Mouse (Mus musculus): ENCODE measurements around the gene Grcc10. TPM values are rescaled to one million over a fixed set of nuclear protein-coding genes. Genes with fewer than 3 reads are reported as not detected.

The Grcc10 gene
- polyA plus RNA-seq, 1 experiment from 2014 or later = 429 TPM

DNA sequence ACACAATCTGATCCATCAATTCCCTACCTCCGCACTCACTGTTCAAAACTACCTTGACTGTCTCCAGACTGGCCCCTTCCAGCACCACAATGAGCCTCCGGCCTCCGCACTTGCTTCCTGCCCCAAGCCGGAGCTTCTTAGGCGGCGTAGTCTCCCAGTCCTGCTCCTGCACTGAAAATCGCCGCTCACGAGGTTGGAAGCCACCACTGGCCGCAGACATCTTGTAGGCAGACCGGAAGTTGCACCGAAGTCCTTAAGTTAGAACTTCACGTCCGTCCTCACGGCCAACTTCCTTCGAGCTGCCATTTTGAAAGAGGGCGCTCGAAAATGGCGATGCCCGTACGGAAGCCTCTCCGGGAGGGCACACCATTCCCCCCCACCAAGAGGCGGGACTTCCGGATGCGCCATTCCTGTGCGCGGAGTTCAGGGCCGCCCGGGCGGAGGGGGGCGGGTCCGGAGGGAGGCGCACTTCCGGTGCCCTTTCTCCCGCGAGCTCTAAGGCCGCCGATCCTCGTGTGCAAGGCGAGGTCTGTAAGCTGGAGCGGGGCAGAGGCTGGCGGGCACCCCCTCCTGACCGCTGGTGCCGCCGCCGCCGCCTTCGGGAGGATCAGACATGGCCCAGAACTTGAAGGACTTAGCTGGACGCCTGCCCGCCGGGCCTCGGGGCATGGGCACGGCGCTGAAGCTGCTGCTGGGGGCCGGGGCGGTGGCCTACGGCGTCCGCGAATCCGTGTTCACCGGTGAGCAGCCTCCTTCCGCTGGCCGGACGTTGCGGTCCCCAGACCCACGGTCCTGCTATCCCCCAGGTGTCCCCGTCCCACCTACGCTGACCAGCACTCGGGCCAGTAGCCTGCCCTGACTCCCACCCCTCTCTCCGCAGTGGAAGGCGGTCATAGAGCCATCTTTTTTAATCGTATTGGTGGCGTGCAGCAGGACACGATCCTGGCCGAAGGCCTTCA lies 29.1 kb downstream of the Grcc10 start, which contains the start of the genes Emg1 and Phb2:
TSS of gene Emg1 (minus strand) at position 355 of the 959 bp plus-strand sequence.
TSS of gene Phb2 (plus strand) at position 513 of the 959 bp plus-strand sequence.
- Histone ChIP-seq H3K36me3 (ENCODE audit: insufficient read depth) (peaks cover 54% of the 10 kb centered on the region), H3K4me1 (ENCODE audit: insufficient read depth) (peaks cover 14% of the 10 kb centered on the region), H3K9me3 (ENCODE audit: low read depth, low read length) (no peaks in the 10 kb centered on the region), H3K27me3 (ENCODE audit: insufficient read depth, low read length) (no peaks in the 10 kb centered on the region), H3K4me3 (ENCODE audit: low read depth, low read length) (peak within 1 kb of the TSS; percentile 97), H3K9ac (peak within 1 kb of the TSS; percentile 93), H3K27ac (ENCODE audit: low read depth) (peak within 1 kb of the TSS; percentile 94), H3K4me2 (peak within 1 kb of the TSS; percentile 99)
- peak; percentile 97 for ATAC-seq (ENCODE audit: insufficient read depth)
- peak; percentile 100 for DNase-seq
- TF ChIP-seq CTCF (IDR thresholded peaks at IDR 0.05; ENCODE audit: low read depth) = no peak; the same call in 1 of the 2 replicates
- WGBS = under 1% methylated on average over 76 of the region's 76 CpGs

DNA sequence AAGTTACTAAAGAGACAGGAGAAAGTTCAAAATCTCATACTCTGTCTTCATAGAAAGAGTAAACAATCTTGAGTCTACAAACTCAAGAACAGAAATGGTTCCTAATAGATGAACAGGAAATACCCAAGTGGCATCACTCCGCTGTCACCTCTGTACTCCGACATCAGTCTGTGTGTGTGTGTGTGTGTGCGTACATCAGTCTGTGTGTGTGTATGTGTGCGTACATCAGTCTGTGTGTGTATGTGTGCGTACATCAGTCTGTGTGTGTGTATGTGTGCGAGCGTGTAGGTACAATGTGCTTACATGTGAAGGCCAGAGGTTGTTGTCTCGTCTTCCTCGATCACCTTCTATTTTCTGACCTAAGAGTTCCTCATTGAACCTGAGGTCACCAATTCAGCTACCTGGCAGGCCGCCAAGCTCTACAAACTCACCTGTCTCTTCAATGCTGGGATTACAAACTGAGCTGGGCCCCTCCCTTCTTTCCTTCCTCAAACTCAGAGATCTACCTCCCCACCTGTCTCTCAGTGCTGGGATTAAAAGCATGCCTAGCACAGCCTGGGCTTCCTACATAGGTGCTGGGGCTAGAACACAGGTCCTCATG lies 32.8 kb downstream of the Grcc10 start:
- Histone ChIP-seq H3K27me3 (ENCODE audit: insufficient read depth, low read length) (no peaks in the 10 kb centered on the region), H3K27ac (ENCODE audit: low read depth) (no peak overlapping the region), H3K4me3 (ENCODE audit: low read depth, low read length) (no peak overlapping the region), H3K4me2 (no peak overlapping the region), H3K36me3 (ENCODE audit: insufficient read depth) (peaks cover 51% of the 10 kb centered on the region), H3K9ac (no peak overlapping the region), H3K9me3 (ENCODE audit: low read depth, low read length) (no peaks in the 10 kb centered on the region), H3K4me1 (ENCODE audit: insufficient read depth) (peaks cover 9% of the 10 kb centered on the region)
- WGBS = 86% methylated on average over 10 of the region's 10 CpGs
- ATAC-seq (ENCODE audit: insufficient read depth) = no peak
- no peak for DNase-seq
- no peak for TF ChIP-seq CTCF (IDR thresholded peaks at IDR 0.05; ENCODE audit: low read depth)

DNA sequence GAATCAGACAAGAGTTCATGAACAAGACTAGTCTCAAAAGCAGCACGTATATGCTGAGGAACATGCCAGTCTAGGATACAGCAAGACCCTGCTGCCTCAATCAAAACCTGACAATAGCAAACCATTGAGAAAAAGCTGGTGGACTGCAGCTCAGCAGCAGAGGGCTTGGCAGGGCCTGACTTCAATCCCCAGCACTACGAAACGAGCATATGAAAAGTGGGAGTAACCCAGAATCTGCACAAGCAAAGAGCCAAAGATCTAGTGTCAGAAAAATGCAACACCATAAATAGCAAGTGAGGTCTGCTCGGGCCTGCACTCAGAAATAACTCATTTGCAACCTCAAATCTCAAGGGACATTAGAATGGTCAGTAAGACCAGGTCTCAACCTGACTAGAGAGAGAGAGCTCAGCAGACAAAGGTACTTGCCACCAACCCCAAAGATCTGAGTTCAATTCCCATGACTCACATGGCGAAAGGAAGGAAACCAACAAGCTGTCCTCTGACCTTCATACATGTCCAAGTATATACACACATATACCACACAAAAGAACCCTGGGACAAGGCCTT lies 35.0 kb downstream of the Grcc10 start:
- Histone ChIP-seq H3K9ac (no peak overlapping the region), H3K4me1 (ENCODE audit: insufficient read depth) (peaks cover 4% of the 10 kb centered on the region; the same call in 1 of the 2 replicates), H3K4me3 (ENCODE audit: low read depth, low read length) (no peak overlapping the region), H3K27me3 (ENCODE audit: insufficient read depth, low read length) (no peaks in the 10 kb centered on the region), H3K36me3 (ENCODE audit: insufficient read depth) (peaks cover 73% of the 10 kb centered on the region), H3K9me3 (ENCODE audit: low read depth, low read length) (no peaks in the 10 kb centered on the region), H3K27ac (ENCODE audit: low read depth) (no peak overlapping the region), H3K4me2 (no peak overlapping the region)
- WGBS = 86% methylated on average over 5 of the region's 5 CpGs
- no peak for TF ChIP-seq CTCF (IDR thresholded peaks at IDR 0.05; ENCODE audit: low read depth)
- DNase-seq = no peak
- ATAC-seq (ENCODE audit: insufficient read depth) = no peak

DNA sequence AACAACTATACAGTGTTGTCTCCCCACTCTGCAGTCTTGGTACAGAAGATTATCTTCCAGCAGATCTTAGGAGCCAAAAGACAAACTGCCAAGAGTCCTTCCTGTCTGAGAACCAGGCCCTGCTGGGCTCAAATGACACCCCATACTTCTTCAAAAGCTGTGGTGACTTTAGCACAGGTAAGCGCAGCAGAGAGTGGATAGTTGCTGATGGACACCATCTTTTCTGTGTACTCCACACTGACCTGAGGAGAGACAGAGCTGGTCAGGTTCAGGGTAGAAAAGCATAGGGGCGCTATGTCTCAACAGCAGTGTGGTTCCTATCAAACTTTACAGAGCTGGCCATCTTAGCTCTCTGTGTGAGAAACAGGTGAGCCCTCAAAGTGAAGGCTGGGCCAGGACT lies 36.8 kb downstream of the Grcc10 start:
- no peak for TF ChIP-seq CTCF (IDR thresholded peaks at IDR 0.05; ENCODE audit: low read depth)
- ATAC-seq (ENCODE audit: insufficient read depth) = no peak

DNA sequence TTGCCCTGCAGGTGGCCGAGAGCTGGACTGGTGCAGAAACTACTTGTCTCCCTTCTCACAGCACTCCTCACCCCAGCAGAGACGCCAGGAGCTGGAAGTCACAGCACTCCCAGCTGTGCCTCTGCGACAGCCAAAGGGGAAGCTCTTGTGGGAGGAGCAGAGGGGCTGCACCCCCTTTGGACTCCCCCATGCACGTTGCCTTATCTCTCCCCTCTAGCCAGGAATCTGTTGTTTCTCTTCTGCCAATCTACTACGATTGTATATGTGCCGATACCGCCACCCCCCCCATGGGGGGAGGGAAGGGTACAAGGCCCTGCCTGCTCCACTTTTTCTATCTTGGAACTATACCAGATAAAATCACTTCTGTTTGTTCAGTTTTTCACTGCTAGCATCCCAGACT lies 37.4 kb downstream of the Grcc10 start:
- H3K36me3 ChIP-seq (ENCODE audit: insufficient read depth) = peaks cover 81% of the 10 kb centered on the region

More for the DNA sequence above, 36.8 kb downstream of the Grcc10 start:
- no peaks in the 10 kb centered on the region for H3K27me3 ChIP-seq (ENCODE audit: insufficient read depth, low read length)
- H3K4me2 ChIP-seq = no peak overlapping the region
- H3K9ac ChIP-seq = no peak overlapping the region
- H3K27ac ChIP-seq (ENCODE audit: low read depth) = no peak overlapping the region
- WGBS = 85% methylated on average over 2 of the region's 2 CpGs
- H3K4me3 ChIP-seq (ENCODE audit: low read depth, low read length) = no peak overlapping the region
- DNase-seq = no peak
- no peaks in the 10 kb centered on the region for H3K9me3 ChIP-seq (ENCODE audit: low read depth, low read length)
- peaks cover 85% of the 10 kb centered on the region for H3K36me3 ChIP-seq (ENCODE audit: insufficient read depth)
- H3K4me1 ChIP-seq (ENCODE audit: insufficient read depth) = no peaks in the 10 kb centered on the region

DNA sequence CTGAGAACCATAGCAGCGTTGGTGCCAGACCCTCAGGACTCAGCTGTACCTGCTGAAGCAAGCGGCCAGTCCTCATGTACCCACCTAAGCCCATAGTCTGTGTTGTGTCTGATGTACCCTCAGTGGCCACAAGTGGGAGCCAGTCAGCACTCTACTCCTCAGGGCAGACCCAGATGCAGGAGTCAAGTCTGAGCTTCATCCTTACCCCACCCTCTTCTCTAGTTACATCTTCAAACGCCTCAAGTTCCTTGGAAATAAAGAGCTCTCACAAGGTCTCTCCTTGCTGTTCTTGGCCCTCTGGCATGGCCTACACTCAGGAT lies 38.4 kb downstream of the Grcc10 start:
- no peak overlapping the region for H3K4me2 ChIP-seq
- H3K9ac ChIP-seq = no peak overlapping the region
- H3K27ac ChIP-seq (ENCODE audit: low read depth) = no peak overlapping the region
- 47% methylated on average over 3 of the region's 3 CpGs for WGBS
- H3K27me3 ChIP-seq (ENCODE audit: insufficient read depth, low read length) = no peaks in the 10 kb centered on the region
- no peak overlapping the region for H3K4me3 ChIP-seq (ENCODE audit: low read depth, low read length)
- TF ChIP-seq CTCF (IDR thresholded peaks at IDR 0.05; ENCODE audit: low read depth) = peak; percentile 86
- DNase-seq = peak; percentile 81
- H3K4me1 ChIP-seq (ENCODE audit: insufficient read depth) = no peaks in the 10 kb centered on the region
- peaks cover 76% of the 10 kb centered on the region for H3K36me3 ChIP-seq (ENCODE audit: insufficient read depth)
- peak; percentile 71 for ATAC-seq (ENCODE audit: insufficient read depth)
- no peaks in the 10 kb centered on the region for H3K9me3 ChIP-seq (ENCODE audit: low read depth, low read length)

More for the DNA sequence above, 37.4 kb downstream of the Grcc10 start:
- Histone ChIP-seq H3K4me2 (no peak overlapping the region), H3K9ac (no peak overlapping the region), H3K27me3 (ENCODE audit: insufficient read depth, low read length) (no peaks in the 10 kb centered on the region), H3K9me3 (ENCODE audit: low read depth, low read length) (no peaks in the 10 kb centered on the region), H3K4me1 (ENCODE audit: insufficient read depth) (no peaks in the 10 kb centered on the region), H3K27ac (ENCODE audit: low read depth) (no peak overlapping the region), H3K4me3 (ENCODE audit: low read depth, low read length) (no peak overlapping the region)
- ATAC-seq (ENCODE audit: insufficient read depth) (no peak), DNase-seq (no peak)
- no peak for TF ChIP-seq CTCF (IDR thresholded peaks at IDR 0.05; ENCODE audit: low read depth)
- WGBS = 65% methylated on average over 7 of the region's 7 CpGs

Data from lung, embryonic 14.5 days (tissue).